Mouse (Mus musculus) forebrain, postnatal 0 days (tissue): ENCODE measurements at regions not wholly inside any gene's neighbourhood (a gene's known extent, or its start where the extent isn't known, plus 50 kb on each side); places are given as distances from the start of the nearest gene placed in this dataset.

Experiments
- ATAC-seq: fragments of 200-750 bp; cut with Nextera tagmentation; 2 replicates; pipeline ENCODE4 v1.8.0; 2017; ENCODE audit warnings: mild to moderate bottlenecking, moderate library complexity
- DNase-seq: peaks from one replicate; pipeline ENCODE4 v3.0.0-alpha.2; 2015
- H3K27ac ChIP-seq: fragments of 300-500 bp; sonication (generic); 2 replicates; pipeline ENCODE4 v1.5.1; 2014; ENCODE audit warnings: low read depth, mild to moderate bottlenecking, antibody characterized with exemption, low read length, moderate library complexity, mixed read lengths
- H3K27me3 ChIP-seq: fragments of 300-500 bp; sonication (generic); 2 replicates; pipeline ENCODE4 v1.6.1; 2014; ENCODE audit warnings: mild to moderate bottlenecking, low read length, mixed read lengths; ENCODE audit not compliant: insufficient read depth
- H3K36me3 ChIP-seq: fragments of 300-500 bp; sonication (generic); 2 replicates; pipeline ENCODE4 v1.6.1; 2014; ENCODE audit warnings: mild to moderate bottlenecking, moderate library complexity; ENCODE audit not compliant: insufficient read depth
- H3K4me1 ChIP-seq: fragments of 300-500 bp; sonication (generic); 2 replicates; pipeline ENCODE4 v1.6.1; 2014; ENCODE audit warnings: antibody characterized with exemption; ENCODE audit not compliant: insufficient read depth
- H3K4me2 ChIP-seq: fragments of 300-500 bp; sonication (generic); 2 replicates; pipeline ENCODE4 v1.6.1; 2014; ENCODE audit warnings: low read depth, mild to moderate bottlenecking, moderate library complexity
- H3K4me3 ChIP-seq: fragments of 300-500 bp; sonication (generic); 2 replicates; pipeline ENCODE4 v1.5.1; 2014; ENCODE audit warnings: low read depth, low read length, mixed read lengths
- H3K9ac ChIP-seq: fragments of 300-500 bp; sonication (generic); 2 replicates; pipeline ENCODE4 v1.6.1; 2014; ENCODE audit warnings: mild to moderate bottlenecking
- H3K9me3 ChIP-seq: fragments of 300-500 bp; sonication (generic); 2 replicates; pipeline ENCODE4 v1.6.1; 2016; ENCODE audit warnings: low read length
- CTCF ChIP-seq: sonication (generic); IDR thresholded peaks from 2 replicates; pipeline ENCODE4 v1.5.1; 2016; ENCODE audit warnings: antibody characterized with exemption, control low read depth, low read depth
- WGBS: fragments of 180-500 bp; shearing (Covaris S2); extraction: QIAGEN DNeasy Blood & Tissue Kit; methylation state at CpG from one replicate; pipeline ENCODE4 v1.1.7; 2014; 5-methylcytosine and 5-hydroxymethylcytosine counted together

- WGBS = 52% methylated on average over 7 of the region's 7 CpGs
- Histone ChIP-seq H3K4me3 (no peak overlapping the region), H3K27ac (no peak overlapping the region), H3K4me2 (no peak overlapping the region), H3K9ac (no peak overlapping the region), H3K4me1 (no peaks in the 10 kb centered on the region; the same call in 1 of the 2 replicates), H3K9me3 (no peaks in the 10 kb centered on the region), H3K27me3 (no peaks in the 10 kb centered on the region), H3K36me3 (no peaks in the 10 kb centered on the region)
- DNase-seq (no peak), ATAC-seq (peak; percentile 12; the same call in 1 of the 2 replicates)
- no peak for TF ChIP-seq CTCF
Measured at GRCm38 (mm10) chr3:147101053-147101764, 249.0 kb downstream of the Ttll7 start.

- no peaks in the 10 kb centered on the region for H3K9me3 ChIP-seq
- whole genome bisulfite sequencing = 49% methylated on average over 3 of the region's 3 CpGs
- no peaks in the 10 kb centered on the region; the same call in 1 of the 2 replicates for H3K4me1 ChIP-seq
- TF ChIP-seq CTCF = no peak
- DNase-seq (no peak), ATAC-seq (peak; percentile 66; the same call in 1 of the 2 replicates)
- no peaks in the 10 kb centered on the region for H3K36me3 ChIP-seq
- no peak overlapping the region for H3K4me2 ChIP-seq
- no peak overlapping the region for H3K27ac ChIP-seq
- no peaks in the 10 kb centered on the region for H3K27me3 ChIP-seq
- H3K4me3 ChIP-seq = no peak overlapping the region
- H3K9ac ChIP-seq = no peak overlapping the region
Measured at GRCm38 (mm10) chr3:147101765-147102113, 249.6 kb downstream of the Ttll7 start.

GRCm38 (mm10) chr3:147103428-147103827 is 251.3 kb downstream of the Ttll7 start:
- Histone ChIP-seq H3K4me2 (no peak overlapping the region), H3K4me1 (no peaks in the 10 kb centered on the region; the same call in 1 of the 2 replicates), H3K9me3 (no peaks in the 10 kb centered on the region), H3K27me3 (no peaks in the 10 kb centered on the region), H3K36me3 (no peaks in the 10 kb centered on the region), H3K27ac (no peak overlapping the region), H3K9ac (no peak overlapping the region), H3K4me3 (no peak overlapping the region)
- ATAC-seq = no peak
- no peak for DNase-seq
- 54% methylated on average over 7 of the region's 7 CpGs for WGBS
- no peak for TF ChIP-seq CTCF

- Histone ChIP-seq H3K4me2 (no peak overlapping the region), H3K4me1 (no peaks in the 10 kb centered on the region), H3K27me3 (no peaks in the 10 kb centered on the region), H3K9me3 (no peaks in the 10 kb centered on the region), H3K4me3 (no peak overlapping the region), H3K27ac (no peak overlapping the region), H3K9ac (no peak overlapping the region), H3K36me3 (no peaks in the 10 kb centered on the region)
- whole genome bisulfite sequencing = 87% methylated on average over 4 of the region's 4 CpGs
- DNase-seq = no peak
- ATAC-seq = no peak
- TF ChIP-seq CTCF = no peak
Measured at GRCm38 (mm10) chr3:147117609-147118008, 265.4 kb downstream of the Ttll7 start.

GRCm38 (mm10) chr3:147118092-147118491 is 265.9 kb downstream of the Ttll7 start:
- WGBS = 87% methylated on average over 5 of the region's 5 CpGs
- Histone ChIP-seq H3K9me3 (no peaks in the 10 kb centered on the region), H3K4me1 (no peaks in the 10 kb centered on the region), H3K36me3 (no peaks in the 10 kb centered on the region), H3K27me3 (no peaks in the 10 kb centered on the region), H3K27ac (no peak overlapping the region), H3K4me2 (no peak overlapping the region), H3K4me3 (no peak overlapping the region), H3K9ac (no peak overlapping the region)
- TF ChIP-seq CTCF = no peak
- ATAC-seq (no peak), DNase-seq (no peak)

- no peak overlapping the region for H3K4me2 ChIP-seq
- no peak for ATAC-seq
- DNase-seq = no peak
- H3K4me1 ChIP-seq = no peaks in the 10 kb centered on the region
- no peaks in the 10 kb centered on the region for H3K9me3 ChIP-seq
- H3K9ac ChIP-seq = no peak overlapping the region
- TF ChIP-seq CTCF = no peak
- H3K36me3 ChIP-seq = no peaks in the 10 kb centered on the region
- H3K27ac ChIP-seq = no peak overlapping the region
- no peak overlapping the region for H3K4me3 ChIP-seq
- WGBS = 93% methylated on average over 6 of the region's 6 CpGs
- H3K27me3 ChIP-seq = no peaks in the 10 kb centered on the region
Measured at GRCm38 (mm10) chr3:147118622-147119021, 266.5 kb downstream of the Ttll7 start.

- ATAC-seq = no peak
- Histone ChIP-seq H3K4me2 (no peak overlapping the region), H3K4me1 (no peaks in the 10 kb centered on the region), H3K9ac (no peak overlapping the region), H3K4me3 (no peak overlapping the region), H3K9me3 (no peaks in the 10 kb centered on the region), H3K36me3 (no peaks in the 10 kb centered on the region), H3K27me3 (no peaks in the 10 kb centered on the region), H3K27ac (no peak overlapping the region)
- WGBS = 88% methylated on average over 6 of the region's 6 CpGs
- no peak for DNase-seq
- no peak for TF ChIP-seq CTCF
Measured at GRCm38 (mm10) chr3:147121826-147122225, 269.7 kb downstream of the Ttll7 start.
